Mouse (Mus musculus) C2C12 (cell line): Measurements from ENCODE around the gene Hoxa11. TPM values are rescaled to one million over a fixed set of nuclear protein-coding genes. Genes with fewer than 3 reads are reported as not detected.

ENCODE experiments used
- H3K27me3 ChIP-seq: one replicate; pipeline ENCODE4 v1.6.1; 2011; ENCODE audit not compliant: control insufficient read depth, insufficient read depth, insufficient read length
- H3K36me3 ChIP-seq: one replicate; pipeline ENCODE4 v1.6.1; 2011; ENCODE audit not compliant: control insufficient read depth, insufficient read depth
- H3K4me3 ChIP-seq: one replicate; pipeline ENCODE4 v1.5.1; 2011; ENCODE audit warnings: mild to moderate bottlenecking, control low read depth; ENCODE audit not compliant: poor library complexity, insufficient read depth, severe bottlenecking
- H3K79me2 ChIP-seq: one replicate; pipeline ENCODE4 v1.6.1; 2011; ENCODE audit not compliant: control insufficient read depth, insufficient read depth
- H3K79me3 ChIP-seq: one replicate; pipeline ENCODE4 v1.6.1; 2011; ENCODE audit warnings: low read depth, control low read depth
- H3ac ChIP-seq: one replicate; pipeline ENCODE3; 2011; ENCODE audit warnings: low read depth; ENCODE audit not compliant: control insufficient read depth, insufficient read length
- CEBPB ChIP-seq: IDR thresholded peaks from one replicate; pipeline ENCODE4 v1.6.1; 2011; ENCODE audit warnings: low read depth, mild to moderate bottlenecking, control low read depth, moderate library complexity
- CTCF ChIP-seq: IDR thresholded peaks from one replicate; pipeline ENCODE4 v1.5.1; 2011; ENCODE audit not compliant: control insufficient read depth, insufficient read depth, insufficient read length
- FOSL1 ChIP-seq: IDR thresholded peaks from one replicate; pipeline ENCODE4 v1.8.0; 2011; ENCODE audit warnings: mild to moderate bottlenecking, low read length; ENCODE audit not compliant: poor library complexity, insufficient read depth, severe bottlenecking
- MAX ChIP-seq: IDR thresholded peaks from one replicate; pipeline ENCODE4 v1.6.1; 2011; ENCODE audit warnings: mild to moderate bottlenecking, control low read depth
- MYOD1 ChIP-seq: IDR thresholded peaks from one replicate; pipeline ENCODE4 v1.6.1; 2011; ENCODE audit warnings: low read depth; ENCODE audit not compliant: control insufficient read depth, insufficient read length
- MYOG ChIP-seq: IDR thresholded peaks from one replicate; pipeline ENCODE4 v1.6.1; 2011; ENCODE audit not compliant: control insufficient read depth, insufficient read length; ENCODE audit errors: extremely low read depth
- USF1 ChIP-seq: IDR thresholded peaks from one replicate; pipeline ENCODE4 v1.6.1; 2011; ENCODE audit warnings: low read depth, mild to moderate bottlenecking, control low read depth, moderate library complexity
- polyA plus RNA-seq: library from polyadenylated mRNA; unstranded; fragments of >200 nt; fragmentation: generic; extraction: Trizol; gene quantifications from one replicate; pipeline ENCODE4 v1.2.1, GENCODE M21; 2012; ENCODE audit warnings: missing spikeins

The Hoxa11 gene
- polyA plus RNA-seq, 1 experiment = 19.2 TPM

DNA sequence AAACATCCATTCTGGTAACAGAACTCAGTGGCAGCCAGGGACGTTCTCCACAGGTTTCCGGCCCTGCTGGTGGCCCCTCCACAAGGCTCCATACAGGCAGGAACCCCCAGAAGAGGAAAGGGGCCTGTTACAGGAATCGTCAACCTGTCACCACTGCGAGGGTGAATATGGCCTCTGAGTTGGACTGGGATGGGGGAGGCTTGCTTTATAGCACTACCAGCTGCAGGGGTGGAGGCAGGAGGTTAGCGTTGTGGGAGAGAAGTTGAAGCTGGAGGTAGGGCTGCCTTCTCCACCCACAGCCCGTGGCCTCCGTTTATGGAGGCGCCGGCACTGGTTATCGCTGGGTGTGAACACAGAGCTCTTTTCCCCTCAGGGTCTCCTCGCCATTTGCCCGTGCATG, 35.5 kb upstream of the Hoxa11 start:
- H3K27me3 ChIP-seq = no peaks in the 10 kb centered on the region
- H3ac ChIP-seq = no peak overlapping the region
- H3K36me3 ChIP-seq = no peaks in the 10 kb centered on the region
- no peak overlapping the region for H3K4me3 ChIP-seq
- no peaks in the 10 kb centered on the region for H3K79me2 ChIP-seq
- no peaks in the 10 kb centered on the region for H3K79me3 ChIP-seq
- TF ChIP-seq MAX (no peak), MYOG (no peak), CTCF (no peak), USF1 (no peak), FOSL1 (no peak), MYOD1 (no peak), CEBPB (no peak)

DNA sequence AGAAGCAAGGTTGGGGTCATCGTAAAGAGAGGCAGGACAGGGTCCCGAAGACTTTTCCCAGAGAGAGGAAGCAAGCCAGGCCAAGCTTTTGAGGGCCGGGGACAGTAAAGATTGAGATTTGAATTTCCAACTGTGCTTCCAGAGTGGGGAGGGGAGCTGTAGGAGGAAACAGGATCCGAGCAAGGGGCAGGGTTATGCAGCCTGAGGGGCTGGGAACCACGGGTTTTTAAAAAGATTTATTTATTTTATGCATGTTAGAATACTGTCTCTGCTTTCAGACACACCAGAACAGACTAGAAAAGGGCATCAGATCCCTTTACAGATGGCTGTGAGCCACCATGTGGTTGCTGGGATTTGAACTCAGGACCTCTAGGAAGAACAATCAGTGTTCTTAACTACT, 31.3 kb upstream of the Hoxa11 start:
- Histone ChIP-seq H3K79me3 (no peaks in the 10 kb centered on the region), H3K27me3 (no peaks in the 10 kb centered on the region)
- no peak for TF ChIP-seq MYOD1
- no peak for TF ChIP-seq MYOG
- no peak for TF ChIP-seq MAX
- no peak for TF ChIP-seq CTCF
- no peak for TF ChIP-seq CEBPB
- TF ChIP-seq FOSL1 = no peak
- no peak for TF ChIP-seq USF1

GRCm38 (mm10) chr6:52276382-52276781, 30.8 kb upstream of the Hoxa11 start:
- Histone ChIP-seq H3K27me3 (no peaks in the 10 kb centered on the region), H3K4me3 (no peak overlapping the region), H3K79me2 (no peaks in the 10 kb centered on the region), H3ac (no peak overlapping the region), H3K36me3 (no peaks in the 10 kb centered on the region), H3K79me3 (no peaks in the 10 kb centered on the region)
- TF ChIP-seq CEBPB (no peak), USF1 (no peak), MAX (no peak), MYOD1 (no peak), CTCF (no peak), FOSL1 (no peak), MYOG (no peak)

More for the DNA sequence above, 31.3 kb upstream of the Hoxa11 start:
- Histone ChIP-seq H3K4me3 (no peak overlapping the region), H3K79me2 (no peaks in the 10 kb centered on the region), H3ac (no peak overlapping the region), H3K36me3 (no peaks in the 10 kb centered on the region)

DNA sequence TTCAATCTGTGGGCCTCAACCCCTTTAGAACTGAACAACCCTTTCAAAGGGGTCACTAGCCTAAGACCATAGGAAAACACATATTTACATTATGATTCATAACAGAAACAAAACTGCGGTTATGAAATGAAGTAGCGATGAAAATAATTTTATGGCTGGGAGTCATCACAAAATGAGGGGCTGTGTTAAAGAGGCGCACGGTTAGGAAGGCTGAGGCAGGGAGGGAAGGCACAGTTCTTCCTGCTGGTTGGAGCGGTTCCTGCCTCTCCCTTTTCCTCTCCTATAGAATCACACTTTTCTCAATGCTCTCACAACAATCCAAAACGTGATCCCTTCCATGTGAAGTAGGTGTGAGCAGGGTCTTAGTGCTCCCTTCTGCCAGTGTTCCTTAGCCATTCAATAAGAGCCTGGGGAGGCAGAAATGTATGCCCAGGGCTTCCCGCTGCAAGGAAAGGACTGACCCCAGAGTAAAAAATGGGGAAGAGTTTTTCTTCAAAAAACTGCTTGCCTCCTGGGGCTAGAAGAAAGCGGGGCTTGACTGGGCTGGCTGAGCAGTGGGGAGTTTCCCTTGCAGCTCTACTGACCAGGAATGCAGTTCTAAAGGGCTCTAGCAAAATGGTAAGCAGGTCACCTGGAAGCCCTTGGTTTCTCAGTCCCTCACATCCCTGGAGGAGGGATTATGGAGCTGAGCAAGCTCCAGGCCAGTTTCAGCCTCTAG, 30.1 kb upstream of the Hoxa11 start:
- Histone ChIP-seq H3K4me3 (no peak overlapping the region), H3K79me2 (no peaks in the 10 kb centered on the region), H3K36me3 (no peaks in the 10 kb centered on the region), H3K27me3 (no peaks in the 10 kb centered on the region), H3ac (no peak overlapping the region), H3K79me3 (no peaks in the 10 kb centered on the region)
- no peak for TF ChIP-seq USF1
- no peak for TF ChIP-seq MAX
- no peak for TF ChIP-seq FOSL1
- TF ChIP-seq MYOD1 = peak; percentile 4
- no peak for TF ChIP-seq MYOG

DNA sequence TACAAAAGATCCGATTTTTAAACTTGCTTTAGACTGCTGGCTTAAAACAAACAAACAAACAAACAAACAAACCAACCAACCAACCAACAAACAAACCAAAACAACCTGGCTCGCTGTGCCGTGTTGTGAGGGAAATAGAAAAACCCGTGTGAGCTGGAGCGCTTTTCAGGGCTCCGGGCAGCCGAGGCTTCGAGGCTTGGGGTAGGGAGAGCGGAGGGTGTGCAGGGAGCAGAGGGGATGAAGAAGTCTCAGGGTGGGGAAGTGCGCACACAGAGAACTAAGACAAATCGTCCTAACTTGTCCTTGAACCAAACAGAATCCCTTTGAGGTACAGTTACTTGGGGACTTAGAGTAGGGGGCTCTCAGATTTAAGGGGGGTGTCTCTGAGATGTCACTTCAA, 29.0 kb upstream of the Hoxa11 start:
- Histone ChIP-seq H3K36me3 (no peaks in the 10 kb centered on the region), H3K79me2 (no peaks in the 10 kb centered on the region), H3K4me3 (no peak overlapping the region), H3K79me3 (no peaks in the 10 kb centered on the region), H3ac (no peak overlapping the region), H3K27me3 (no peaks in the 10 kb centered on the region)
- TF ChIP-seq MYOG (no peak), CEBPB (no peak), USF1 (no peak), MAX (no peak), MYOD1 (no peak), CTCF (no peak), FOSL1 (no peak)
